Mouse (Mus musculus) megakaryocyte, adult 5-6 weeks (primary cell): ENCODE measurements around the gene Evl. TPM values are rescaled to one million over a fixed set of nuclear protein-coding genes. Genes with fewer than 3 reads are reported as not detected.

ENCODE experiments used
- total RNA-seq, 2 experiments: library from RNA; stranded (forward) in 1 of 2; stranded (reverse) in 1 of 2; fragments of 153-499, 151-499 nt in 1 of 2; fragments of 221-1000, 200-1000 nt in 1 of 2; gene quantifications; 2 replicates each; pipeline versions ENCODE4 v1.2.3 to v1.2.4; 2015 to 2017

Evl gene
- total RNA-seq, 2 experiments from 2014 or later: 109 to 153 TPM

Other genes starting within 250 kb of the Evl start
- not detected in 2 replicates for gene Hhipl1, start 248.4 kb upstream of the Evl start, total RNA-seq (2015)
- not detected in 2 replicates for gene Hhipl1, start 248.4 kb upstream of the Evl start, total RNA-seq (2017)
- not detected in 2 replicates for gene Cyp46a1, start 220.3 kb upstream of the Evl start, total RNA-seq (2015)
- not detected in 2 replicates for gene Cyp46a1, start 220.3 kb upstream of the Evl start, total RNA-seq (2017)
- gene Eml1, start 183.8 kb upstream of the Evl start, total RNA-seq (2015): 0.60 TPM in 1 of 2 replicates, not detected in the other
- gene Eml1, start 183.8 kb upstream of the Evl start, total RNA-seq (2017): not detected in 2 replicates
- gene Degs2, start 147.6 kb downstream of the Evl start, total RNA-seq (2015): 0.41 TPM in 1 of 2 replicates, not detected in the other
- 0.26 TPM in 1 of 2 replicates, not detected in the other for gene Degs2, start 147.6 kb downstream of the Evl start, total RNA-seq (2017)
- gene Yy1, start 238.3 kb downstream of the Evl start, total RNA-seq (2015): 67.2 and 70.7 TPM in 2 replicates
- gene Yy1, start 238.3 kb downstream of the Evl start, total RNA-seq (2017): 40.3 and 50.5 TPM in 2 replicates